Mouse (Mus musculus): ENCODE results near the gene Txn2. TPM values are rescaled to one million over a fixed set of nuclear protein-coding genes. Genes with fewer than 3 reads are reported as not detected.

The Txn2 gene
- polyA plus RNA-seq (2017; shearing (Covaris generic)): 100 to 1,000 TPM; 219 to 245 TPM

GRCm38 (mm10) chr15:77928673-77929331 is at the start of gene Txn2:
Txn2 (minus strand) TSS chr15:77929006.
- ATAC-seq: peak; percentile 89

GRCm38 (mm10) chr15:77977663-77978062 is 48.9 kb upstream of the Txn2 start:
- ATAC-seq: no peak

GRCm38 (mm10) chr15:77974165-77974841 is 45.5 kb upstream of the Txn2 start:
- no peak for ATAC-seq

- ATAC-seq: peak; percentile 80
These were observed 41.9 kb upstream of the Txn2 start, which contains the start of gene Eif3d for GRCm38 (mm10) chr15:77970470-77971292. Eif3d (minus strand) TSS chr15:77970813.

- no peak for ATAC-seq
These were observed 41.2 kb upstream of the Txn2 start for GRCm38 (mm10) chr15:77969940-77970469.

- no peak for ATAC-seq
These were observed 36.3 kb upstream of the Txn2 start for GRCm38 (mm10) chr15:77965117-77965528.

- ATAC-seq: no peak
These were observed 33.6 kb upstream of the Txn2 start for GRCm38 (mm10) chr15:77962447-77962846.

GRCm38 (mm10) chr15:77960693-77961092 is 31.9 kb upstream of the Txn2 start:
- no peak for ATAC-seq

- ATAC-seq: no peak
These were observed 29.3 kb upstream of the Txn2 start for GRCm38 (mm10) chr15:77958071-77958470.

- ATAC-seq: no peak
These were observed 28.8 kb upstream of the Txn2 start for GRCm38 (mm10) chr15:77957625-77958024.

GRCm38 (mm10) chr15:77956404-77956901 is 27.6 kb upstream of the Txn2 start, which contains the start of gene Foxred2:
Foxred2 (minus strand) TSS chr15:77956722.
- peak; percentile 94 for ATAC-seq

GRCm38 (mm10) chr15:77955440-77956403 is 26.9 kb upstream of the Txn2 start:
- no peak for ATAC-seq

GRCm38 (mm10) chr15:77954362-77954761 is 25.6 kb upstream of the Txn2 start:
- ATAC-seq: no peak

GRCm38 (mm10) chr15:77952921-77953320 is 24.1 kb upstream of the Txn2 start:
- ATAC-seq: no peak

- ATAC-seq: no peak
These were observed 20.3 kb upstream of the Txn2 start for GRCm38 (mm10) chr15:77949061-77949460.

GRCm38 (mm10) chr15:77945711-77946110 is 16.9 kb upstream of the Txn2 start:
- no peak for ATAC-seq

- no peak for ATAC-seq
These were observed 12.8 kb upstream of the Txn2 start for GRCm38 (mm10) chr15:77941563-77941962.

- ATAC-seq: no peak
These were observed 9.7 kb upstream of the Txn2 start for GRCm38 (mm10) chr15:77938516-77938915.

GRCm38 (mm10) chr15:77935673-77936375 is 7.0 kb upstream of the Txn2 start:
- no peak for ATAC-seq

- no peak for ATAC-seq
These were observed 6.2 kb upstream of the Txn2 start for GRCm38 (mm10) chr15:77934968-77935367.

GRCm38 (mm10) chr15:77934326-77934725 is 5.5 kb upstream of the Txn2 start:
- ATAC-seq: no peak

Data from activated CD4-positive, CD25-positive, alpha-beta regulatory T cell, adult 4 months (primary cell).